Mouse (Mus musculus) forebrain, embryonic 14.5 days (tissue): ENCODE data around the gene Kmt2b. TPM values are rescaled to one million over a fixed set of nuclear protein-coding genes. Genes with fewer than 3 reads are reported as not detected.
A peak's percentile ranks its signal among the peaks of the same experiment; 100 is the strongest.

Source experiments
- ATAC-seq: fragments of 200-750 bp; cut with Nextera tagmentation; 2 replicates; pipeline ENCODE4 v1.8.0; 2017; ENCODE audit warnings: mild to moderate bottlenecking, moderate library complexity
- DNase-seq: peaks from one replicate; pipeline ENCODE4 v3.0.0-alpha.2; 2015; ENCODE audit warnings: low spot score
- H3K27ac ChIP-seq: fragments of 300-500 bp; sonication (generic); 2 replicates; pipeline ENCODE4 v1.5.1; 2014; ENCODE audit warnings: low read depth, mild to moderate bottlenecking, control low read depth, low read length, moderate library complexity
- H3K27me3 ChIP-seq: fragments of 300-500 bp; sonication (generic); replicated peaks from 2 replicates; pipeline ENCODE4 v1.6.1; 2014; ENCODE audit warnings: low read length, control low read depth, mixed read lengths; ENCODE audit not compliant: control insufficient read depth, insufficient read depth
- H3K36me3 ChIP-seq: fragments of 300-500 bp; sonication (generic); 2 replicates; pipeline ENCODE4 v1.6.1; 2014; ENCODE audit warnings: low read length, control low read depth; ENCODE audit not compliant: control insufficient read depth, insufficient read depth
- H3K4me1 ChIP-seq: fragments of 300-500 bp; sonication (generic); 2 replicates; pipeline ENCODE4 v1.6.1; 2014; ENCODE audit warnings: antibody characterized with exemption, low read length, control low read depth; ENCODE audit not compliant: control insufficient read depth, insufficient read depth
- H3K4me2 ChIP-seq: fragments of 300-500 bp; sonication (generic); 2 replicates; pipeline ENCODE4 v1.6.1; 2014; ENCODE audit warnings: mild to moderate bottlenecking, control low read depth, low read length
- H3K4me3 ChIP-seq: fragments of 300-500 bp; sonication (generic); 2 replicates; pipeline ENCODE4 v1.5.1; 2014; ENCODE audit warnings: low read depth, low read length, control low read depth
- H3K9ac ChIP-seq: fragments of 300-500 bp; sonication (generic); 2 replicates; pipeline ENCODE4 v1.6.1; 2014; ENCODE audit warnings: mild to moderate bottlenecking, low read length, control low read depth, moderate library complexity
- H3K9me3 ChIP-seq: fragments of 300-500 bp; sonication (generic); replicated peaks from 2 replicates; pipeline ENCODE4 v1.6.1; 2016; ENCODE audit warnings: low read length, control low read depth, mixed read lengths; ENCODE audit not compliant: control insufficient read depth
- WGBS: fragments of 180-500 bp; shearing (Covaris S2); extraction: QIAGEN DNeasy Blood & Tissue Kit; methylation state at CpG from one replicate; pipeline ENCODE4 v1.1.7; 2014; 5-methylcytosine and 5-hydroxymethylcytosine counted together
- polyA plus RNA-seq: library from polyadenylated mRNA; unstranded; fragments of >200 nt; fragmentation: Nextera tagmentation; extraction: Ambion mirVana; gene quantifications from 2 replicates; pipeline ENCODE4 v1.2.1, GENCODE M21; 2014

The Kmt2b gene
- polyA plus RNA-seq, 1 experiment from 2014 or later, result 8.7 TPM

DNA sequence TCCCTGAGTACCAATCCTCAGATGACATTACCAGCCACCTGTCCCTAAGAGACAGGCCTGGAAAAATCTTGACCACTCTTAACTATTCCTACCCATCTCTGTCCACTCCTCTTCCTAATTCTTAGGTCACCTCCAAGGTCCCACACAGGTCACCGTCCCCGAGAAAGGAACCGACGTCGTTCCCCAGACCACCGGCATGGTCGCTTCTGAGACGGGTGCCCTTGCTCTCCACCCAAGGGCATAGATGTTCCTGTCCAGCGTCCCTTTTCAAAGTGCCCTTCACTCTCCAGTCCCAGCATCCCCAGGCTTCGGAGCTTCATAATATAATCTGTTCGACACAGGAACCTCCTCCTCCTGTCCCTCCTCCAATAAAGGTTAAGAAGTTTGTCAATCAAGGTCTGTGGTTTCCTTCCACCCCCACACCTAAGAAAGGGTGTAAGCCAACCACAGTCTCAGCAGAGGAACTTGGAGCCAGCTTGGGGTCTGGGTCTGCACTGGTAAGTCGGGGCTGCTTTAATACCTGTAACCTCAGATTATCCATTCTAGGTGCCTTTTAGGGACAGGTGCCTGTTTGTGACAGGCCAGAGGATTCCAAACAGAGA is 23.5 kb downstream of the Kmt2b start, which contains the start of gene Igflr1:
Igflr1 (plus strand) TSS at position 458 of the 602 bp plus-strand sequence.
- WGBS, result 95% methylated on average over 12 of the region's 12 CpGs

DNA sequence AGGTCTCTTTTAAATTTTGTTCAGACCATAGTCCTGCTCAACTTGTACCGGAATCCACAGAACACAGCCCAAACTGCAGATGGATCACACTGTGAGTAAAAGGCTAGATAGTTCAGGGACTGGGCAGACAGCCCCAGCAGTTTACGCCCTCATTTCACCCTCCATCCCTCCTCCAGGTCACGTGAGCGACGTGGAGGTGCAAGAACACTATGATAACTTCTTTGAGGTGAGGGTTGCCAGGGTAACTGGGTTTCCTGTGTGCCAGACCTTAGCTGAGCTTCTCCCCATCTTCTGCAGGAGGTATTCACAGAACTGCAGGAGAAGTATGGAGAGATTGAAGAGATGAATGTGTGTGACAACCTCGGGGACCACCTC is 24.6 kb downstream of the Kmt2b start:
- H3K27ac ChIP-seq, result 0 out of 2 replicates have a peak overlapping the region, but pooled peaks have one; percentile 91
- peak overlapping the region; percentile 76 for H3K4me3 ChIP-seq
- peak overlapping the region; percentile 76 for H3K9ac ChIP-seq
- no peaks in the 10 kb centered on the region for H3K27me3 ChIP-seq
- peaks cover 46% of the 10 kb centered on the region for H3K36me3 ChIP-seq
- WGBS, result 22% methylated on average over 6 of the region's 6 CpGs
- H3K4me1 ChIP-seq, result peaks cover 5% of the 10 kb centered on the region
- no peak for ATAC-seq
- H3K4me2 ChIP-seq, result peak overlapping the region; percentile 71
- no peak for DNase-seq
- H3K9me3 ChIP-seq, result no peaks in the 10 kb centered on the region

More for the DNA sequence above, 23.5 kb downstream of the Kmt2b start, which contains the start of gene Igflr1:
- Histone ChIP-seq H3K9ac (no peak within 1 kb of the TSS), H3K9me3 (no peaks in the 10 kb centered on the region), H3K4me3 (no peak within 1 kb of the TSS), H3K4me2 (peak within 1 kb of the TSS; percentile 71; the same call in 1 of the 2 replicates), H3K4me1 (peaks cover 4% of the 10 kb centered on the region; the same call in 1 of the 2 replicates), H3K27ac (no peak within 1 kb of the TSS), H3K27me3 (no peaks in the 10 kb centered on the region), H3K36me3 (peaks cover 57% of the 10 kb centered on the region)
- ATAC-seq (no peak), DNase-seq (no peak)

DNA sequence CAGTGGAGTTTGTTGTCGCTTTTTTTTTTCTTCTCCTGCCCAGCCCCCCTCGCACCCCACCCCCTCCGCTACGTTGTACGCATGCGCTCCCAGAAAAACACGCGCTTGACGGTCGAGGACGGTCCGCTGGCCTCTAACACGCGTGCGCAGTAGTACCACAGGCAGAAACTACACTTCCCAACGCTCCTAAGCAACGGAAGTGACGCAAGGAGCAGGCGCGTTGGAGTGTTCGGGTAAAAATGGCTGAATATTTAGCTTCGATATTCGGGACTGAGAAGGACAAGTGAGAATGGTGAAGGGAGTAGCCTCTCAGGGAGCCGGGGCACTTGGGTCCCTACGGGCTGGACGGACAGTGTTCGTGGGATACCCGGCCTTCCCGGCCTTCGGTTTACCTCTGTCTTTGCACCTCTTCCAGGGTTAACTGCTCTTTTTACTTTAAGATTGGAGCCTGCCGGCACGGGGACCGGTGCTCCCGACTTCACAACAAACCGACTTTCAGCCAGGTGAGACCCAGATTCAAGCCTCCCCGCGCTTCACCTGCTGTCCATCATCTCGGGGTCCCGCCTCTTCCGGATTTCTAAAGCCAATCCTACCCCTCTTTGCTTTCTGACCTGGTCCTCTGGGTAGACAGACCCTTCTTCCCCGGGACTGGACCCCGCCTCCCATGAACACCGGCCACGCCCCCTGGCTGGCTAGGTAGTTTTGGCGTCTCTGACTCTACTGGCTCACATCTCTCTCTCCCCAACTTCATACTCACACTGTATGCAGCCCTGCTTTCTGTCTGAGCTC is 25.2 kb downstream of the Kmt2b start, which contains the start of the genes U2af1l4, Gm49396 and Psenen:
U2af1l4 (plus strand) TSS at position 185 of the 789 bp plus-strand sequence.
Gm49396 (plus strand) TSS at position 228 of the 789 bp plus-strand sequence.
Psenen (minus strand) TSS at position 511 of the 789 bp plus-strand sequence.
- WGBS, result under 1% methylated on average over 45 of the region's 45 CpGs
- Histone ChIP-seq H3K4me3 (peak within 1 kb of the TSS; percentile 76), H3K4me2 (peak within 1 kb of the TSS; percentile 79), H3K4me1 (peaks cover 11% of the 10 kb centered on the region), H3K27me3 (no peaks in the 10 kb centered on the region), H3K27ac (peak within 1 kb of the TSS; percentile 91), H3K9me3 (no peaks in the 10 kb centered on the region), H3K9ac (peak within 1 kb of the TSS; percentile 76), H3K36me3 (peaks cover 40% of the 10 kb centered on the region)
- ATAC-seq, result peak; percentile 90
- DNase-seq, result peak; percentile 100

DNA sequence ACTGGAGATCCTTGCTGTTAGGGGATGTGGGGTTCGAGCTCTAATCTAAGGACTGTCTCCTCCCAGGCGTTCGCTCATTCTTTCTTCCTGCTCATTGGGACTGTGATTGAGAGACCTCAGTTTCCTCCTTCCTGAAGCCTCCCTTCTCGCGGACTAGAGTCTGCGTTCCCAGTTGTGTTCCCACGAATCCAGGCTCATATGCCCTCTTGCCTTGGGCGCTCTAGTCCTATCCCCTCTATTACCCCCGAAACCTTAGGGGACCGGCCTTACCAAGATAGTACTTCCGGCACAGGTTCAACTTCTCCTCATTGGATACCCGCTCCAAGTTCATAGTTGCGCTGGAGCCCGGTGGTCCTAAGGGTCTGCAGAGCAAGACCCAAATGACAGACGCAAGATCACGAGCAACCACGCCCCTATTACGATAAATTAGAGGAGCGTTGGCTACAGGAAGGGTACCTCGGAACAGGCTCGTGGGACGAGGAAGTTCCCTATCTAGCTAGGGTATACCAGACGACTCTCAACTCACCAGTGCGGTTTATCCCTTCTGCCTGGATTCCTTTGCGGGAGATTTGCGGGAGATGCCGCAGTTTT is 25.9 kb downstream of the Kmt2b start:
- H3K9ac ChIP-seq, result peak overlapping the region; percentile 61
- H3K36me3 ChIP-seq, result peaks cover 35% of the 10 kb centered on the region
- peak; percentile 11 for ATAC-seq
- H3K27me3 ChIP-seq, result no peaks in the 10 kb centered on the region
- no peaks in the 10 kb centered on the region for H3K9me3 ChIP-seq
- peak overlapping the region; percentile 79 for H3K4me2 ChIP-seq
- H3K27ac ChIP-seq, result no peak overlapping the region
- WGBS, result 1% methylated on average over 27 of the region's 27 CpGs
- H3K4me3 ChIP-seq, result peak overlapping the region; percentile 76
- H3K4me1 ChIP-seq, result peaks cover 13% of the 10 kb centered on the region
- peak; percentile 20 for DNase-seq

DNA sequence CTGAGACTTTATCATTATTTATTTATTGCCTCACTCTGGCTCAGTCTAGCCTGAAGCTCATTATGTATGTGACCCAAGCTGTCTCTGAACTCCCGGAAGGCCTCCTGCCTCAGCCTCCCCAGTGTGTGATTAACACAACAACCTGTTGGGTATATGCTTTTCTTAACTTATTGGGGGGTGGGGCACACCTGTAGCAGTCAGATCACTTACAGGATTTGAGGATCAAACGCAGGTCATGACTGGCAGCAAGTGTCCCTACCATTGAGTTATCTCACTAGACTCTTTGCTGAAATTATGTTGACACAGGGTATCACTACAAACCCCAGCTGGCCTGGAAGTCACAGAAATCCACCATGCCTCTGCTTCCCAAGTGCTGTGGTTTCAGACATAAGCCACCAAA is 28.2 kb downstream of the Kmt2b start:
- 69% methylated on average over 2 of the region's 2 CpGs for WGBS
- DNase-seq, result no peak
- no peak overlapping the region for H3K4me2 ChIP-seq

DNA sequence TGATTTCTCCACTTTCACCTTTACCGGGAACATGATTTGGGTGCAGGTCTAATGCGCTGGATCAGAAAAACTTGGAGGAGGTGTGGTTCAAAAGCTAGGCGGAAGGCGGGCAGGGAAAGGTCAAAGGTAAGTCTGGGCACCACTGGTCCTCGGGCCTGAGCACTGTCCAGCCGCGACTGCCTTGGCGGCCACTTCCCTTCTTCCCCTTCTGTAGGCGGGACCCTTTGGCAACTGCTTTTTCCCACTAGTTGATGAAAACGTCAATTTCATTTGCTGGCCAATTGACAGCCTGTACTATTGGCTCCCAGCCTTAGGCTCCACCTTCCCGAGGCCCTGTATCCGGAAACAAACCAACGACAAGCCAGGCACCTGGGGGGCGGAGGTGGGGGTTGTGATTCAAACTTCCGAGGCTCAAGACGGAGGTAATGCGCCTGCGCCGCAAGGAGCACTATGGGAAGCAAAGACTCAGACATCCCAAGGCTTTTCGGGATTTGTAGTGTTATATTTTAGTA is 29.0 kb downstream of the Kmt2b start, which contains the start of gene Lin37:
Lin37 (minus strand) TSS at position 396 of the 512 bp plus-strand sequence.
- DNase-seq, result peak; percentile 99
- Histone ChIP-seq H3K27me3 (no peaks in the 10 kb centered on the region), H3K9me3 (no peaks in the 10 kb centered on the region), H3K36me3 (peaks cover 34% of the 10 kb centered on the region), H3K27ac (no peak within 1 kb of the TSS; the same call in 1 of the 2 replicates), H3K4me3 (peak within 1 kb of the TSS; percentile 62), H3K4me1 (peaks cover 13% of the 10 kb centered on the region), H3K4me2 (peak within 1 kb of the TSS; percentile 98), H3K9ac (peak within 1 kb of the TSS; percentile 77)
- ATAC-seq, result peak; percentile 88
- under 1% methylated on average over 20 of the region's 20 CpGs for whole genome bisulfite sequencing

More for the DNA sequence above, 28.2 kb downstream of the Kmt2b start:
- Histone ChIP-seq H3K4me3 (no peak overlapping the region), H3K27me3 (no peaks in the 10 kb centered on the region), H3K27ac (no peak overlapping the region), H3K9me3 (no peaks in the 10 kb centered on the region), H3K36me3 (peaks cover 34% of the 10 kb centered on the region), H3K9ac (no peak overlapping the region), H3K4me1 (peaks cover 13% of the 10 kb centered on the region)
- no peak for ATAC-seq

DNA sequence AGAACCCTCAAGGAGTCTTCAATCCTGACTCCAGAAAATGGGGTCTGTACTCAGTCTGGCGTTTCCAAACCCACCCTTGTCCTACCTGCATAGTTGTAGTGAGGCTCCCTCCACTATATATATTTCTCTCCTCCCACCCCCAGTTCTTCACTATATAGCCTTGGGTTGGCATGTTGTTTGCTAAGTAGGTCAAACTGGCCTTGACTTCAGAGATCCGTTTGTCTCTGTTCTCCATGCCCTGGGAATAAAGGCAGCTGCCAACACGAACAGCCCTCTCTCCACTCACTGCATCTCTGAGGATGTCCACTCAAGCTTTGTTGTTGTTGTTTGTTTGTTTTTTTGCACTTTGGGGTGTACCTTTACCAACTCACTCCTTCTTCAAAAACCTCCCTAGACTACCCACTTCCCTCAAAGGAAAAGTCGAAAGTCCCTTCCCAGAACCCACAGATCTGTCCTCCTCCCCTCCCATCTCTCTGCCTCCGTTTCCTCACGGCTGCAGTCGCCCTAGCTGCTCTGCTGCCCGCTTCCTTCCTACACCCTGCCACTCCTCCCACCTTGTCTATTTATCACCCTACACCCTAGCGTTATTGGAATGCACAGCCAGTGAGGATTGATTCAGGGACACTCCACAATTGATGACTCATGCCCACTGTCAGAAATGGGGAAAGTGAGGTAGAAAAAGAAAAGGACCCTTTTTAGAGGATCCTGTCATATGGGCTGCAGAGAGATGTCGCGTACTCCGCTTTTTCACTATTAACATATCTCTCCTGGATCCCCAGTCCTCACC is 29.7 kb downstream of the Kmt2b start:
- 16% methylated on average over 12 of the region's 12 CpGs for WGBS
- H3K4me2 ChIP-seq, result peak overlapping the region; percentile 98
- no peaks in the 10 kb centered on the region for H3K9me3 ChIP-seq
- DNase-seq, result no peak
- H3K9ac ChIP-seq, result peak overlapping the region; percentile 77
- no peak for ATAC-seq
- H3K4me1 ChIP-seq, result peaks cover 12% of the 10 kb centered on the region
- no peak overlapping the region; the same call in 1 of the 2 replicates for H3K27ac ChIP-seq
- H3K4me3 ChIP-seq, result peak overlapping the region; percentile 62
- H3K27me3 ChIP-seq, result no peaks in the 10 kb centered on the region
- peaks cover 39% of the 10 kb centered on the region for H3K36me3 ChIP-seq
